Mouse (Mus musculus) T-helper 17 cell (primary cell): ENCODE measurements around the gene Cfd.

Experiments
- in situ Hi-C, 2 experiments: fragments of 300-600 bp; cut with MboI, MseI; formaldehyde crosslinking; loops; 1 replicate in 1 of 2; 2 replicates in 1 of 2; pipeline ENCODE4 v1.15.1; 2025; ENCODE audit warnings: high pct_unique_total_duplicates in 2 of 2

The Cfd gene

DNA sequence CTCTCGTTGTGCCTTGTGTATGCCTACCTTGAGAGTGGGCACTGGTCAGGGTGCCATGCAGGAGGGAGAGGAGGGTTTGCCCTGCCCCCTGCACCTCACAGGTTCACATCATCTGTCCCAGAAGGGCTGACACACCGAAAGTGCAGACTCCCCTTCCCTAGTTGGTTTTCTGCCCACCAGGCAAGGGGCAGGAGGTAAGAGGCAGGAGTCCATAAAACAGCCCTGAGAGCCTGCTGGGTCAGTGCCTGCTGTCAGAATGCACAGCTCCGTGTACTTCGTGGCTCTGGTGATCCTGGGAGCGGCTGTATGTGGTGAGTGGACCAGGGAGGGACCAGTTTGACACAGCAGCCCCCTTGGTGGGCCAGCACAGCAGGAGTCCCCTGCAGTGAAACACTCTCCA is at the start of gene Cfd:
Gene Cfd (plus strand): TSS at position 184 of the 400 bp plus-strand sequence.
- in situ Hi-C loops = no loop called here

DNA sequence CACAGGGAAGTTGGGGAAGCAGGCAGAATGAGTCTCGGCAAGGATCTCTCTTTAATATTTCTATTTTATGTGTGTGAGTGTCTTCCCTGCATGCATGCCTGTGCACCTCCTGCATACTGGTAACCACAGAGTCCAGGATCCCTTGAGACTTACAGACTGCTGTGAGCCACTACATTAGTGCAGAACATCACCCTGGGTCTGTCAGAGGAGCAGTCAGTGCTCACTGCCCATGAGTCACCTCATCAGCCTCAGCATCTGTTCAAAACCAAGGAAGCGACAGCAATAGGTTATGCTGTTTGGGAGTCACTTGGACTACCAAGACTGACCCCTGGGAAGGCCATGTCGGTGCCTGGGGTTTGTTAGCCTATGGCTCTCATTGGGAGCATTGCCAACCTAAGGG is 48.3 kb upstream of the Cfd start:
- in situ Hi-C loops = no loop called here

DNA sequence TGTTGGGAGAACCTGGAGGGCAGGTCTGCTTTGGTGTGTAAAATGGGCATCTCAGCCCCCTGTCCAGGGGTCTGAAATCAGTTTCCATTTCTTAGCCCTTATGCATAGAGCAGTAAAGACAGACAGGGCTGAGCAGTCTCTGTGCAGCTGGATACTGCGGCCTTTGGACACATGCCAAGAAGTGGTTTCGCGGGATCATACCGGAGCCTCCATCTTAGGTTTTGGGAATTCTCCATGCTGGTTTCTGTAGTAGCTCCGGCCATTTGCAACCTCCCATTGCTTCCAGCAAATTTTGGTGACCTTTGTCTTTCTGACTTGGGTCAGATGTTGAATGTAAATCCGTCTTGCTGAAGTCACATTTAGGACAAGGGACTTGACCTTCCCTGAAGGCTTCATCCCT is 47.2 kb upstream of the Cfd start:
- in situ Hi-C loops = no loop called here

DNA sequence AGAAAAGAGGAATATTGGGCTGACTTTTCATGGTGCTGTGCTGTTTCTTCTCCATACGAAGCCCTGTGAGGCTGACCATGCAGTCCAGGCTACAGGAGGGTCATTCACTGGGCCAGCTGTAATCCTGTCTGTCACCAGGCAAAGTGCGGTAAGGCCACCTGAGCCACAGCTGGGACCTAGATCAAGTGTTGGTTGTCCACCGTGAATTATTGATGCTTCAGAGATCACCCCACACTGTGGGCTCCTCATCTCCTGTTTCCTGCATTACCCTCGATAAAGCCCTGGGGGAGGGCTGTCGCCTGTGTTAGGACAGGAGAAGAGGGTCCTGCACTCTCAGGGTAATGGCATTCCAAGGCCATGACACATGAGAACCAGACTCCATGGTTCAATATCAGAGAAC is 44.1 kb upstream of the Cfd start:
- in situ Hi-C loops = no loop called here

DNA sequence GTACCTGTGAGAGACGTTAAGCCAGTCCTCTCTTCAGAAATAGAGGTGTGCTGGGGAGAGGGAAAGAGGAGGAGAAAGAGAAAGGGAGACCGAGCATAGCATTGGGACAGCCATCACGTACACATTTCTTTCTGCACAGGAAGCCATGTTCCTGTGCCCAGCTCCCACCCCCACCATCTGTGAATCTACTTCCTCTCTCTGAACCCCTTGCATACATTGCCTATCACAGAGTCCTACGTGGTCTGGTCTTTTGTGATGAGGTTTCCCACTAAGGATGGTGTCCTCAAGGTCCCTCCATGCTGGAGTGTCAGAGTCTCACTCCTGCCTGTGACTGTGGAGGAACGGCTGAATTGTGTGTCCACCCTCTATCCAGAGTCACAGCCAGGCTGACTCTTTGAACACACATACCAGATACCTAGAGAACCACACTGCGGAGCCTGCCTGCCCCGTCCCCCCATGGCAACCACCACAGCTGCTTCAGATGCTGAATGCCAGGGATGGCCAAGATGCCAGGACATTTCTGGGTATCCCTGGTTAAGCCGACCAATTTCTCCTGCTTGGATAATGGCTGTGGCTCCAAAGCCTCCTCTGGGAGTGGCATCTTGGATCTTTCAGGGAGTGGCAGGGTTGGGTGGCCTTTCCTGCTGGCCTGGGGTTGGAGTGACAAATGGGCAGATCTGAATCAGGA is 40.6 kb upstream of the Cfd start:
- in situ Hi-C loops = loop anchor here in 1 of 2 experiments (25.0 kb wide), 1 partner anchor 1263 kb away; the partner anchor contains the start of gene Syde1

DNA sequence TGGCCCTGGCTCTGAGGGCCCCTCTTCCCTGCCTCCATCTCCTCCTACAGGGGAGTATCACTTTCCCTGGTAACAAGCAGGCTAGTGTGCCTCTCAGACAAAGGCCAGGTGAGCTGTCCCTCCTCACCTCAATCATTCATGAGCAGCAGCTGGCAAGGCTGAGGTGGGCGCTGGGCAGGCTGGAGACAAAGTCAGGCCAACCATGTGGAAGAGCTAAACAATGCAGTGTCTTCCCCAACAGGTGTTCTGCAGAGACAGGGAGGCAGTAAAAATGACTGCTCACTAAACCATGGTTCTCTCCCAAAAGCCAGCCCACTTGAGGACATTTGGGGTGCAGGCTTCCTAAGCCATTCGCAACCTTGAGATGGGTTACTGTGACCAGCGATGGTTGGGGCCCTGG is 39.0 kb upstream of the Cfd start:
- in situ Hi-C loops = loop anchor here in 1 of 2 experiments (25.0 kb wide), 1 partner anchor 1264 kb away; the partner anchor contains the start of gene Syde1

DNA sequence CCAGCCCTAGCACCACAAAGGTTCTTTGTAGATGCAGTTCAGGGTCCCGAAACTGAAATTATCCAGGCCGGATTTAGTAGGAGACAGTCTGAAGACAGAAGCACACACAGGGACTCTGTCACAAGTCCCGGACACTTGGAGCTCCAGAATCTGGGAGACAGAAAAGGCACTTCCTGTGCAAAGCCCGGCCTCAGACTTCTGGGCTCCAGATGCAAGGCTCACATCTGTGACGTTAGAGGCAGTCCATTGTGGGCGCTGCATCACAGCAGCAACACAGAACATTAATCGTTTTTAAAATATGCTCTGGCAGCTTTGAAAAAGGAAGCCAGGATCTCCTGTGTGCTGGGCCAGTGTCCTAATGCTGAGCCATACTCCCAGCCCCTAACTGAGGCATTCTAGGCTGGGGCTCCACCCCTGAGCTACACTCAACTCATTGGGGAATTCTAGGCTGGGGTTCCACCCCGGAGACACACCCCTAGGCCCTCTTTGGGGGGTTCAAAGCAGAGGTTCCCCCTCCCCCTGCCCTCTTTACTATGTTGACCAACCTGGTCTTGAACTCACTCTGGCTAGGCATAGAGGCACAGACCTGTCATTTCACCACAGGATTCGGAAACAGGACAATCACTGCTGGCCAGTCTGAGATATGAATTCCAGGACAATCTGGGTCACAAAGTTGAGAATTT is 38.4 kb upstream of the Cfd start:
- in situ Hi-C loops = loop anchor here in 1 of 2 experiments (25.0 kb wide), 1 partner anchor 1265 kb away; the partner anchor contains the start of gene Syde1

DNA sequence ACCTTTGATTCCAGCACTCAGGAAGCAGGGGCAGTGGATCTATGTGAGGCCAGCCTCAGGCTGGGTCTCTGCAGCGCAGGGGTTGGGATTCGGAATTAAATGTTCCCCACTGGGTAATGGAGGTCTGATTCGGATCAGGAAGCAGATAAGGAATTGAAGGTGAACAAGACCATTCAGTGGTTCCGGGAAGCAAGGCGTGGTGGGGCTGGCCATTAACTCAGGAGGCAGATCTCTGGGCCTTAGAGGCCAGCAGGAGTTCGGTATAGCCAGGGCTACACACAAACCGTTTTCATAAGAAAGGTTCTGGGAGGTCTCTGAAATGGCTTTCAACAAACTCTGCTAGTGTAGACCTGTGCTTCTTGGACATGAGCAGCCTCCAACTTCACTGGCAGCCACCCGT is 37.8 kb upstream of the Cfd start:
- in situ Hi-C loops = loop anchor here in 1 of 2 experiments (25.0 kb wide), 1 partner anchor 1266 kb away; the partner anchor contains the start of gene Syde1

DNA sequence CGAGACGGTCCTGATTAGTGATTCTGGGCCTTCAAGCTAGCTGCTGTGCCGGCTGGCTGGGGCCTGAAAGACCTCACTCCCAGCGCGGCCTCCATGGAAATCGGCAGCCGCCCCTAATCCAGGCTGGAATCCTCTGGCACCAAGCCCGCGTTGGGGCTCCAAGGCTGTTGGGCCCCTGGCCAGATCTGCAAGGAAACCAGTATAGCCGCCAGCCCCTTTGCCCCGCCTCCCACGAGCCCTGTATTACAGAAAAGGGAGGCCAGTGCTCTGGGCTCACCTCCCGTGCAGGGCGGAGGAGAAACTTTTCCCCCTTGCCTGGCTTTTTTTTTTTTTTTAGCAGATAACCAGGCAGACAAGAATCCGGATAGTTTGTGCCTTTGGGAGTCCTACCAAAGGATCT is 37.3 kb upstream of the Cfd start:
- in situ Hi-C loops = loop anchor here in 1 of 2 experiments (25.0 kb wide), 1 partner anchor 1266 kb away; the partner anchor contains the start of gene Syde1

DNA sequence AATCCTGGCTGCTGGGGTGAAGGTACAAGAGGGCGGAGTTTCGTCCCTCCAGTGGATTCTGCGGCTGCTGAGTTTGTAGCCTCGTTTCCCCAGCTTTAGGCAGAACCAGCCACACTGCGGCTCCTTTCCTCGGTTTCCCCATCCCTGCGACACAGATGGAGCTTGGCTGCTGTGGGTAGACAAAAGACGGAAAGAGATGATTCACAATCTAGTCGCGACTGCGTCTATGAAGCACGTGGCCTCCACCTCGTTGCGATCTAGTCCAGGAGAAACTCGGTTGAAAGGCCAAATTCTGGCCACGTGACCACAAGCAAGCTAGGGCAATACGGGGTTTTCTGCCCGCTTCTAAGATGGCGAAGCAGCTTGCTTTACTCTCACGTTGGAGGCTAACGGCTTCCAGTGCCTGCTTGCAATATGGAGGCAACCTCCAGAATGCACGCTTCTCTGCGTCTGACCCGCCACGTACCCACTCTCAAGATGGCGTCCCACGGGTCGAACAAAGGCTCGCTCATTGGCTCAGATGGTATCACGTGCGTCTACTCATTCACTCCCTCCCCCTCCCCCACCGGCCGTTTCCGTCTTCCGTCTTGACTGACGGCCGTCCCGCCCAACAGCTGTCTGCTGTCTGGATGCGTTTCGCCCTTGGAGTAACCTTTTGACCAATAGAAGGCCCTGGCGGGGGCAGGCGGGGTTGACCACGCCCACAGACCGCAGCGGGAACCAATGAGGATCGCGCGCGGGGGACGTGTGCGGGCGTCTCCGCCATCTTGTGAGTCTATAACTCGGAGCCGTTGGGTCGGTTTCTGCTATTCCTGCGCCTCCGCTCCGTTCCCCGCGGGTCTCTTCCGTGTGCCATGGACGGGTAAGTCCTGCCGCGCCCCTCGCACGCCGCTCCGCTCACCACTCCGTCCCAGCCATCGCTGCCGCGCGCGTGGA is 36.5 kb upstream of the Cfd start, which contains the start of gene Ptbp1:
Gene Ptbp1 (plus strand): TSS at position 568 of the 936 bp plus-strand sequence.
- in situ Hi-C loops = loop anchor here in 1 of 2 experiments (25.0 kb wide), 1 partner anchor 1267 kb away; the partner anchor contains the start of gene Syde1

DNA sequence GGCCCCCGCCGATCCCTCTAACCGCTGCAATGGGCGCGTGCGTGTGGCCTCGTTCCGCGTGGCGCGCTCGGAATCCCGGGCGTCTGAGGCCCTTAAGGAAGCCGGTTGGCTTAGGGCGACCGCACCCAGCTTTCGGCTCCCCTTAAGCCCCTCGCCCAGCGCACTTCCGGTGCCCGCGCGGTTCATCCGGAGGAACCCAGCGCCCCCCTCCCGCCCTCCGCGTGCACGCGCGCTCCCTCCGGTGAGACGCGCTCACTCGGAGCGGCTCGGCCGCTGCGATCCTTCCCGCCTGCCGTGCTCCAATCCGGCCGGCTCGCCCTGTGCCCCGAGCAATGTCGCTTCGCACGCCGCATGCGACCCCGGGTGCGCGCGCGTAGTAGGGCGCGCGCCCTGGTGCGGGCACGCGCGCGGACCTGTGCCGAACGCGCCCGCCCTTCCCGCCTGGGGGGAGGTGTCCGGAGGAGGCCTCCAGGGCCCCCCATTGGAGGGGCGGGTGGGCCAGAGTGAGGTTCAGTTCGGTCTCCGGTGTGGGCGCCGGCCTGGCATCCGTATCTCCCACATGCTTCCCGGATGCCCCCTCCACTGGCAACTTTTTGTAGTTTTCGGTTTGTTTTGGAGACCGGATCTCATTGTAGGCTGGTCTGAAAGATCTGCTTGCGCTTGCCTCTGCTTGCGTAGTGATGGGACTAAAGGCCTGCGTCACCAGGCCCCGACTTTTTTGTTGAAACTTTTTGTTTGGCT is 35.7 kb upstream of the Cfd start:
- in situ Hi-C loops = loop anchor here in 1 of 2 experiments (25.0 kb wide), 1 partner anchor 1268 kb away; the partner anchor contains the start of gene Syde1

DNA sequence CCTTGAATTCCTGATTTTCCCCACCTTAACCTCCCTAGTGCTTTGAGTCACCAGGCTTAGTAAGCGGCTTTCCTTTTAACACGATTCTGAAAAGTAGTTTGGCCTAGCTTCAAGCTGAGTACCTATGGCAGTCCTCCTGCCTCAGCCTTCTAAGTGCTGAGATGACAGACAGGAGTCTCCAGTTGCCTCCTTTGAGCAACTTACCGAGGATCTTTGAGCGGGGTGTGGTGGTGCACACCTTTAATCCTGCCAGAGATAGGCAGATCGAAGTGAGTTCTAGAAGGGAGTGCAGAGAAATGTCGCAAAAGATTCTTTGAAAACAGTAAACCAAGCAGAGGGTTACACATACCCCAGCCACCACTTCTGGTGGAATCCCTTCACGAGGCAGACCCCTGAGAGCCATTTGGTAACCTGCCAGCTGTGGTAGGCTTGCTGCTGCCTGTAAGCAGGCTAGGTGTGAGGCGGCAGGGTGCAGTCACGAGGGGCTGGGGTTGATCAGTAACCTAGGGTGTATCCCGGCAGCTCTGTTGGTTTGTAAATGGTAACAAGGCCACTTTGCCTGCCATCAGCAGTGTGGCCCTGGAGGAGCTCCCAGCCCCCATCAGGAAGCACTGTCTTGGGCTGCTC is 35.0 kb upstream of the Cfd start:
- in situ Hi-C loops = loop anchor here in 1 of 2 experiments (25.0 kb wide), 1 partner anchor 1268 kb away; the partner anchor contains the start of gene Syde1

DNA sequence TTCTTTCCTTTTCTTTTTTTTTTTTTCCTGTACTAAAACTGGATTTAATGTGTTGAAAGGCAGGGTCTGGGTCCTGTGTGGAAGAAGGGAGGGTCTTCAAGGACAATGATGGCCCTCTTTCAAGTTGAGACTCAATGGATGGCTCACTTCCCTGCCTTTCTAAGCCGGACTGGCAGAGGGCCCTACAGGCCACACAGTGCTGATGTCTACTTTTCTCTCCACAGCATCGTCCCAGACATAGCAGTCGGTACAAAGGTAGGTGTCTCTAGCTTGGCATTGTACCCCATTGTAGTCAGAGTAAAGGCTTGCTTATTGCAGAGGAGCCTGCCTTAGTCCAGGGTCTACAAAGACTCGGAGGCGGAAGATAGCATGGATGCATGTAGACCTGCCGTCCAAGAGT is 34.4 kb upstream of the Cfd start:
- in situ Hi-C loops = loop anchor here in 1 of 2 experiments (25.0 kb wide), 1 partner anchor 1269 kb away; the partner anchor contains the start of gene Syde1

DNA sequence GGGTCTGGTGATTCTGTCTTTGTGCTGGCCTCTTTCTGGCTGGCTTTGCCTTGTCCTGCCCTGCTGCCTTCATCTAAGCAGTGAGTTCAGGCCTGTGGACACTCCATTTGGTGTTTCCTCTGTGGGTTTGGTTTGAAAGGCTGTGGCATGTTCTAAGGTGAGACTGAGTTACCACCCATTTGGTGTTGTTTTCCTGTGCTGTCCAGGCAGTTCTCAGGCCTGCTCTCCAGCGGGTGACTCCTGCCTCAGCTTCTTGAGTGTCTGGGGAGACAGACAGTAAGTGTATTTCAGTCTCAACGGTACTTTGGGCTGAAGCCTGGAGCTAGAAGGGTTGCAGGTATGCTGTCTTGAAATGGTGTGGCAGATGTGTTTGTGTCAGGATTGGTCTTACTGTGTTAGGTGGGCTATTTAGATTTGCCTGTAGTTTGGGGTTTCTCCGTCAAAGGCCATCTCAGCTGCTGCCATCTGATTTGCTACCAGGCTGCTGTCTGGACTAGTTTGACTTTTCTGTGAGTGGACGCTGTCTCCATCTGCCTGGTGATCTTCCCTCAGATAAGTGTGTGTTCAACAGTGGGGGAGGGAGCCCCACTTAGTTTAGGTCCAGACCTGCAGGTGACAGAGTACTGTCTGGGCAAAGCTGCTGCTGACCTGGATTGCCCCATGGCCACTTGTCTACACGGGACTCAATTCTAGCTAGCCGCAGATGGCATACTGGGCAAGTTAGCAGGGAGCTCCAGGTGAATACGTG is 33.8 kb upstream of the Cfd start:
- in situ Hi-C loops = loop anchor here in 1 of 2 experiments (25.0 kb wide), 1 partner anchor 1270 kb away; the partner anchor contains the start of gene Syde1

DNA sequence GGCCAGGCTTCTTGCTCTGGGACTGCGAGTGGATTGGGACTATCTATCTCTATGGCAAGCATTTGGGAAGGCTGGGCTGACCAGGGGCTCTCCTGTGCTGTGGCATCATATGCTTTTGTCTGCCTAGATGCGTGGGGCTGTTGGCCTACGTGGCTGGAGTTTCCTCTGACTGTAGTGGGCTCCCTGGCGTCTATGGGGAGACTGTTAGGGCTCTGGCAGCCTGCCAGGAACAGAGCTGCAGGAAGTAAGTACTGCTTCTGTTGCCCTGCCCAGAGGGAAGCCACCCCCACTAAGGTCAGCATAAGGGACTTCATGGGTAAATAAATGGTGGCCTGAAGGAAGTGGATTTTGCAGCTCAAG is 33.2 kb upstream of the Cfd start:
- in situ Hi-C loops = loop anchor here in 1 of 2 experiments (25.0 kb wide), 1 partner anchor 1270 kb away; the partner anchor contains the start of gene Syde1

DNA sequence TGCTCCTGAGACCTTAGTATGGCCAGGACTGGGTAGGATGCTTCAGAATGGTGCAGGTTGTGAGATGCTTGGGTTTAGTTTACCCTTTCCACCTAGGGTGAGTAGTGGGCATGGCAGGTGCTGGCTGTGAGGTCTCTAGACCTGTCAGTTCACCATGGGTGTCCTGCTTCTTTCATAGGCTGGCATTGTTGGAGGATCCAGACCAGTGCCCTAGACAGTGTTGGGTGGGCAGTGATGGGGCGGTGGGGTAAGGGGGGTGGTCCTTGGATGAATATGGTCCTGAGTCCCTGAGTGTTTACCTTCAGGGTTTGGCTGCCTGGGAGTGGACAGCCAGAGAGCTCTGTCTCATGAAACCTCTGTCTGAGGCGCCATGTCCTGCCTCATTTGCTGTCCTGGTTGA is 32.8 kb upstream of the Cfd start:
- in situ Hi-C loops = loop anchor here in 1 of 2 experiments (25.0 kb wide), 1 partner anchor 1271 kb away; the partner anchor contains the start of gene Syde1

DNA sequence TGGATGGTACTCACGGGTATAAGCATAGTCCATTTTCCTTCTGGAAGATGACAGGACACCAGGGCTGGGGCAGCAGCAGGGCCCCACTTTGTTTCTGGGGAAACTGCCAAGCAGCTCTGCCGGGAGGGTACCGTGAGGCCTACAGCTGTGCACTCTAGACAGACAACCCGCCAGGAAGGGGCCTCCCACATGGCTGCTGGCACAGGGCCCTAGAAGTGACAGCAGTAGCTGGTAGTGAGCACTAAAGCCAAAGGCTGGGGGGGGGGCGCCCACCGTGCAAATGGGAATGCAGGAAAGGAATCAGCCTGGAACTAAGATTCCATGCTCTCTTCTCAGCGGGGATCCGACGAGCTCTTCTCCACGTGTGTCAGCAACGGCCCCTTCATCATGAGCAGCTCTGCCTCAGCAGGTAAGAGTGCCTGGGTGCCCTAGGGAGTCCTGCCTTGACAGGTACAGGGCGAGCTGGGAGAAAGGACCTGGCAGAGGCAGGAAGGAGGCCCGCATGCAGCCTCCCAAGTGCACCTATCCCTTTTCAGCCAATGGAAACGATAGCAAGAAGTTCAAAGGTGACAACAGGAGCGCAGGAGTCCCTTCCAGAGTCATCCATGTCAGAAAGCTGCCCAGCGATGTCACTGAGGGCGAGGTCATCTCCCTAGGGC is 32.1 kb upstream of the Cfd start:
- in situ Hi-C loops = loop anchor here in 1 of 2 experiments (25.0 kb wide), 1 partner anchor 1271 kb away; the partner anchor contains the start of gene Syde1

DNA sequence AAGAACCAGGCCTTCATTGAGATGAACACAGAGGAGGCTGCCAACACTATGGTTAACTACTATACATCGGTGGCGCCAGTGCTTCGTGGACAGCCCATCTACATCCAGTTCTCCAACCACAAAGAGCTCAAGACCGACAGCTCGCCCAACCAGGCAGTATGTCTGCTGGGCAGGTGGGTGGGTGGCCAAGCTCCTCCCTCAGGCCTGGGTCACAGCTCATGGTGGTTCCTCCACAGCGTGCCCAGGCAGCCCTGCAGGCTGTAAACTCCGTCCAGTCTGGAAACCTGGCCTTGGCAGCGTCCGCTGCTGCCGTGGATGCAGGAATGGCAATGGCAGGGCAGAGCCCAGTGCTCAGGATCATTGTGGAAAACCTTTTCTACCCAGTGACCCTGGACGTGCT is 31.5 kb upstream of the Cfd start:
- in situ Hi-C loops = loop anchor here in 1 of 2 experiments (25.0 kb wide), 1 partner anchor 1272 kb away; the partner anchor contains the start of gene Syde1
